Mouse (Mus musculus) embryonic facial prominence, embryonic 13.5 days (tissue): ENCODE measurements around the gene Zkscan14. TPM values are rescaled to one million over a fixed set of nuclear protein-coding genes. Genes with fewer than 3 reads are reported as not detected.
"Not testable (repeated sequence)": the region's sequence is repeated elsewhere in the genome, so short reads cannot be mapped to it uniquely, and the experiment has no call there.

ENCODE experiments used
- ATAC-seq: fragments of 200-750 bp; cut with Nextera tagmentation; 2 replicates; pipeline ENCODE4 v1.8.0; 2017; ENCODE audit warnings: low read depth; ENCODE audit not compliant: insufficient number of reproducible peaks, insufficient read depth, low FRiP score, low TSS enrichment
- H3K27ac ChIP-seq: fragments of 300-500 bp; sonication (generic); 2 replicates; pipeline ENCODE4 v1.5.1; 2015; ENCODE audit warnings: moderate library complexity, mild to moderate bottlenecking, inconsistent platforms
- H3K27me3 ChIP-seq: fragments of 300-500 bp; sonication (generic); 2 replicates; pipeline ENCODE4 v1.6.1; 2015; ENCODE audit warnings: mild to moderate bottlenecking, inconsistent platforms
- H3K36me3 ChIP-seq: fragments of 300-500 bp; sonication (generic); 2 replicates; pipeline ENCODE4 v1.6.1; 2015; ENCODE audit warnings: mild to moderate bottlenecking, inconsistent platforms
- H3K4me1 ChIP-seq: fragments of 300-500 bp; sonication (generic); 2 replicates; pipeline ENCODE4 v1.6.1; 2015; ENCODE audit warnings: inconsistent platforms
- H3K4me2 ChIP-seq: fragments of 300-500 bp; sonication (generic); 2 replicates; pipeline ENCODE4 v1.6.1; 2015; ENCODE audit warnings: moderate library complexity, mild to moderate bottlenecking, inconsistent platforms
- H3K4me3 ChIP-seq: fragments of 300-500 bp; sonication (generic); 2 replicates; pipeline ENCODE4 v1.5.1; 2015; ENCODE audit warnings: mild to moderate bottlenecking, inconsistent platforms
- H3K9ac ChIP-seq: fragments of 300-500 bp; sonication (generic); 2 replicates; pipeline ENCODE4 v1.6.1; 2015; ENCODE audit warnings: mild to moderate bottlenecking, inconsistent platforms
- H3K9me3 ChIP-seq: fragments of 300-500 bp; sonication (generic); 2 replicates; pipeline ENCODE4 v1.6.1; 2016; ENCODE audit warnings: inconsistent platforms
- WGBS: fragments of 180-500 bp; shearing (Covaris S2); methylation state at CpG from one replicate; pipeline ENCODE4 v1.1.7; 2015; ENCODE audit warnings: mixed read lengths; 5-methylcytosine and 5-hydroxymethylcytosine counted together
- polyA plus RNA-seq: library from polyadenylated mRNA; unstranded; fragments of >200 nt; fragmentation: Nextera tagmentation; extraction: Ambion mirVana; gene quantifications from 2 replicates; pipeline ENCODE4 v1.2.1, GENCODE M21; 2015

Gene Zkscan14
- 11.2 and 11.9 TPM in 2 replicates for polyA plus RNA-seq

DNA sequence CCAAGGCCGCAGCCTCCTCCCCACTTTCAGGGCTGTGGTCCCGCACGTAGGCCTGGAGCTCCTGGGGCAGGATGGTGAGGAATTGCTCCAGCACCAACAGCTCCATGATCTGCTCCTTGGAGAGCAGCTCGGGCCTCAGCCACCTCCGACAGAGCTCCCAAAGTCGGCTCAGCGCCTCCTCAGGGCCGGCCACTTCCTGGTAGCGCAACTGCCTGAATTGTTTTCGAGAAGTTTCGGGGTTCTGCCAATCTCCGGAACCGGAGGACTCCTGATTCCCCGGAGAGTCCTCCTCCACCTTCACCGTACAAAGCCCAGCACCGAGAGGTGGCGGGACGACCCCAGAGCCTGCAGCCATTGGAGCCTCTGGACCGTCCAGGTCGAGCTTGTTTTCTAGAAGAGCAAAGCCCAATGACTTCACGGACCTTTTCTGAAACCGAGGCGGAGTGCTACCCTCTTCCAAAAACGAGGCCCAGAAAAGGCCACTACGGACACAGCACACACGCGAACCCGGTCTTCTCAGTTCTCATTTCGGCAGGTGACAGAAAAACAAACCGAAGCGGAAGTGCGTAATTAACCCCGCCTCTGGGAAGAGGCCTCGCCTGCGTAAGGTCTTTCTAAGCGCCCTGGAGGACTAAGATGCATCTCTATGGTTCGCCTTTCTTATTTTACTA, at the start of gene Zkscan14:
Gene Zkscan14 (minus strand): TSS at position 548 of the 671 bp plus-strand sequence.
- Histone ChIP-seq H3K4me2 (peak within 1 kb of the TSS; percentile 99), H3K27ac (peak within 1 kb of the TSS; percentile 66; the same call in 1 of the 2 replicates), H3K27me3 (no peaks in the 10 kb centered on the region), H3K9ac (peak within 1 kb of the TSS; percentile 86), H3K9me3 (no peaks in the 10 kb centered on the region), H3K4me1 (peaks cover 23% of the 10 kb centered on the region), H3K4me3 (peak within 1 kb of the TSS; percentile 87), H3K36me3 (peaks cover 9% of the 10 kb centered on the region; the same call in 1 of the 2 replicates)
- WGBS, result 2% methylated on average over 37 of the region's 37 CpGs
- no peak for ATAC-seq

DNA sequence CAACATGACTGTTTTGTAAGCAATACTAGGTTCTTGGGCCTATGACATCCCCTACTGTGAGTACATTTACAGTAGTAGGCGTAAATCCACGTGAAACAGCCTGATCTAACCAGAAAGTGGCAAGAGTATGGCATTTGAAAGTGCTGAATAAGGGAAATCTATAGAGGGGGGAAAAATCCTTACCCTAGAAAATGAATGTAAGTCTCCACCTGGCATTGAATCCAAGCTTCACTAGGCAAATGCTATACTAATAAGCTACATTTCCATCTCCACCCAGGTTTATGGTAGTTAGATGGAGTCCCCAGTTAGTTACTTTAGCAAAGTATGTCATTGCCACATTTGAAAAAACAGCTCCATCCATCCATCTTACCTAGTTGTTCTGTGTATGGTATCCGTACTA, 47.9 kb upstream of the Zkscan14 start:
- Histone ChIP-seq H3K27ac (no peak overlapping the region), H3K9me3 (no peaks in the 10 kb centered on the region), H3K9ac (no peak overlapping the region), H3K4me2 (no peak overlapping the region), H3K4me1 (no peaks in the 10 kb centered on the region), H3K36me3 (peaks cover 65% of the 10 kb centered on the region), H3K27me3 (no peaks in the 10 kb centered on the region), H3K4me3 (no peak overlapping the region)
- no peak for ATAC-seq
- WGBS, result 95% methylated on average over 3 of the region's 3 CpGs

GRCm38 (mm10) chr5:145234636-145235035, 33.0 kb upstream of the Zkscan14 start:
- no peak overlapping the region for H3K4me3 ChIP-seq
- no peaks in the 10 kb centered on the region for H3K27me3 ChIP-seq
- H3K4me1 ChIP-seq, result peaks cover 16% of the 10 kb centered on the region
- H3K4me2 ChIP-seq, result no peak overlapping the region
- H3K9me3 ChIP-seq, result no peaks in the 10 kb centered on the region
- H3K36me3 ChIP-seq, result peaks cover 58% of the 10 kb centered on the region
- H3K27ac ChIP-seq, result no peak overlapping the region
- ATAC-seq, result no peak
- no peak overlapping the region for H3K9ac ChIP-seq

DNA sequence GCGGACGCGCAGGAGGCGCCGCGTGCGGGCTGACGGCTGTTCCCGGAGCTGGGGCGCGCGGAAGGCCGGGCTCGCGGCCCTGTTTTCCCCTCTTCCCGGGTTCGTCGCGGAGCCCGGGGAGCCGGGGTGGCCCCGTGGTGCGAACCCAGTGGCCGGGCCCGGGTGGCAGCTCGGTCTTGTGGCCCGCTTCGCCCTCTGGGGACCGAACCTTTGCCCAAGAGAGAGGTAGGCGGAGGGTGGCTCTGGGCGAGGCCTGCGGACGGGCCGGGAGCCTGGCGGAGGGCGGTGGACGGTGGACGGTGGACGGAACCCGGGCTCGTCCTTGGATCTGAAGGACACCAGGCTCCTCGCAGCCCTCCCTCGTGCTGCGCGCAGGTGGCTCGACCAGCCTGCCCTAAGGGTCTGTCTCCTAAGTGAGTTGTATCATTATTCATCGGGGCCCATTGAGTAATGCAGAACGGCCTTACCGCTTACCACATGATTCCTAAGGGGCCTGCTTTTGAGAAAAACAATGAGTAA, 30.3 kb upstream of the Zkscan14 start:
- peak overlapping the region; percentile 85 for H3K27ac ChIP-seq
- under 1% methylated on average over 49 of the region's 49 CpGs for WGBS
- peaks cover 16% of the 10 kb centered on the region for H3K4me1 ChIP-seq
- H3K4me2 ChIP-seq, result peak overlapping the region; percentile 79
- no peaks in the 10 kb centered on the region for H3K9me3 ChIP-seq
- peak; percentile 63 for ATAC-seq
- H3K27me3 ChIP-seq, result no peaks in the 10 kb centered on the region
- H3K36me3 ChIP-seq, result peaks cover 34% of the 10 kb centered on the region
- H3K4me3 ChIP-seq, result peak overlapping the region; percentile 99
- peak overlapping the region; percentile 99 for H3K9ac ChIP-seq

DNA sequence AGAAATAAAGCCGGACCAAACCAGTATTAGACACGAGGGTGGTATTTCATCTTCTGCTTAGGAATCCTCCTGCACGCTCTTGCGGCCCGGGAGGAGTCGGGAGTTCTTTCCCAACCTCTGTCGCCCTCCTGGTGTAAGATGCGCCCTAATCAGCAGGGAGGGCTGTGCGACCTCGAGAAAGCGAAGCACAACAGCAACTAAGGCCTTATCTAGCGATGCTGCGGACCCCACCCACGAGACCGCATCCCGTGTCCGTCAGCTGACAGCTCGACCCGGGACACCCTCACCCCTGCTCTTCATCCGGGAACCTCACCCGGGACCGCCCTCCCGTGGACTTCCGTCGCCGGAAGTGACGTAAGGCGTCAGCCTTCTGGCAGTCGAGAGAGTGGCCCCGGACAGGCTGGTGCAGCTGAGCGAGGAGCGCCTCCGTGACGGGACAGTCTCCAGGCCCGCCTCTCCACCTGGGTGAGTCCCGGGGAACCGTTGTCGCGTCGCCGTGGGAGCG, 29.8 kb upstream of the Zkscan14 start, which contains the start of gene Zfp655:
Gene Zfp655 (plus strand): TSS at position 349 of the 505 bp plus-strand sequence.
- Histone ChIP-seq H3K9me3 (no peaks in the 10 kb centered on the region), H3K4me3 (peak within 1 kb of the TSS; percentile 99), H3K27me3 (no peaks in the 10 kb centered on the region), H3K4me1 (peaks cover 16% of the 10 kb centered on the region), H3K36me3 (peaks cover 30% of the 10 kb centered on the region), H3K4me2 (peak within 1 kb of the TSS; percentile 79), H3K27ac (peak within 1 kb of the TSS; percentile 85), H3K9ac (peak within 1 kb of the TSS; percentile 99)
- under 1% methylated on average over 42 of the region's 42 CpGs for WGBS
- ATAC-seq, result peak; percentile 95

DNA sequence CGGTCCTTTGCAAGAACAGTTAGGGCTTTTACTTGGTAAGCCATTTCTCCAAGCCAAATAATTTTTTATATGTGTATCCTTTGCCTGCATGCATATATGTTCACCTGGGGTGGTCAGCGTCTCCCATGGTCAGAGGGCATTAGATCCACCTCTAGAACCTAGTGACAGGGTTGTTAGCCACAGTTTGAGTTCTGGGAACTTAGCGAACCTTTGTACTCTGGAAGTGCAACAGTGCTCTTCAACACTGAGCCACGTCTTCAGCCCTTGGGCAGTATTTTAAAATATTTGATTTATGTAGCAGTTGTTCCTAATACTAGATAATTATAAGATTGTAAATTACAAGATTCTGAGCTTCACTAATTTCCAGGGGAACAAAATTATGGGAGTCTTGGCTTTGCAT, 29.0 kb upstream of the Zkscan14 start:
- no peak for ATAC-seq
- H3K9me3 ChIP-seq, result no peaks in the 10 kb centered on the region
- peak overlapping the region; percentile 79 for H3K4me2 ChIP-seq
- H3K36me3 ChIP-seq, result peaks cover 25% of the 10 kb centered on the region
- H3K4me1 ChIP-seq, result peaks cover 16% of the 10 kb centered on the region
- H3K27ac ChIP-seq, result peak overlapping the region; percentile 85
- WGBS, result 82% methylated on average over 4 of the region's 4 CpGs
- H3K9ac ChIP-seq, result no peak overlapping the region
- H3K4me3 ChIP-seq, result peak overlapping the region; percentile 99
- no peaks in the 10 kb centered on the region for H3K27me3 ChIP-seq

DNA sequence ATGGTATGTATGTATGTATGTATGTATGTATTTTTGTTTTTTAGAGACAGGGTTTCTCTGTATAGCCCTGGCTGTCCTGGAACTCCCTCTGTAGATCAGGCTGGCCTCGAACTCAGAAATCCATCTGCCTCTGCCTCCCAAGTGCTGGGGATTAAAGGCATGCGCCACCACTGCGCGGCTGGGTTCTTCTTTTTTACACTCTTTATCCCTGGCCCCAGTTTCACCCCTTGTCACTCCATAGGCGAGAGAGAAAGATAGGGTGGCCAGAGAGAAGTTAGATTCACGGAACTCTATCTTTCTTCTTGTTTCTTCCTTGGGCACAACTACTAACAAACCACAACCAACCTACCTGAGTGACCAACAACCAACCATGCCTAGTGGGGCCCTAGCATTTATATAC, 27.6 kb upstream of the Zkscan14 start:
- peaks cover 11% of the 10 kb centered on the region for H3K36me3 ChIP-seq
- WGBS, result 79% methylated on average over 6 of the region's 6 CpGs
- H3K4me3 ChIP-seq, H3K4me2 ChIP-seq, ATAC-seq, H3K27me3 ChIP-seq, H3K27ac ChIP-seq, H3K9me3 ChIP-seq, H3K9ac ChIP-seq: not testable (repeated sequence)
- peaks cover 16% of the 10 kb centered on the region for H3K4me1 ChIP-seq

DNA sequence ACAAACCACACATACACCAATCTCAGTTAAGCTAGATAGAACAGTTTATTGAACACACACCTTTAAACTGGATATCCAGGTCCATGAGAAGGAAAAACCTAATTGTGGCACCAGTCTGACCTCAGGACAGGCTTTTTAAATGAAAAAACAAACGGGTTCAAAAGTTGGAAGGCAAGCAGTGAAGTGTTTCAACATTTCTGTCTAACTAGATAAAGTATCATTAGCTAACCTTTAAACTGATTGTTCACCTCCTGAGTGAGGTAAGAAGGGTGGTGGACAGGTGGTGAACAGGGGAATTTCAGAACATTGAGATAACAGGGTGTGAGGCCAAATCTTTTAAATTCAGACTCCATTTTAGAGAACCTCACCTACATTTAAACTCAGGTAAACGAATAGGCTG, 24.8 kb upstream of the Zkscan14 start:
- Histone ChIP-seq H3K9me3 (no peaks in the 10 kb centered on the region), H3K4me1 (peaks cover 7% of the 10 kb centered on the region), H3K4me3 (no peak overlapping the region), H3K4me2 (no peak overlapping the region), H3K9ac (no peak overlapping the region), H3K27me3 (no peaks in the 10 kb centered on the region), H3K27ac (no peak overlapping the region), H3K36me3 (peaks cover 17% of the 10 kb centered on the region)
- ATAC-seq, result no peak
- 62% methylated on average over 2 of the region's 2 CpGs for WGBS

- ATAC-seq, result no peak
- Histone ChIP-seq H3K36me3 (peaks cover 44% of the 10 kb centered on the region), H3K9ac (no peak overlapping the region), H3K4me1 (no peaks in the 10 kb centered on the region), H3K4me3 (no peak overlapping the region), H3K27ac (no peak overlapping the region), H3K27me3 (no peaks in the 10 kb centered on the region), H3K4me2 (no peak overlapping the region), H3K9me3 (no peaks in the 10 kb centered on the region)
- WGBS, result 86% methylated on average over 12 of the region's 12 CpGs
Measured at GRCm38 (mm10) chr5:145223395-145223794, 21.7 kb upstream of the Zkscan14 start.

DNA sequence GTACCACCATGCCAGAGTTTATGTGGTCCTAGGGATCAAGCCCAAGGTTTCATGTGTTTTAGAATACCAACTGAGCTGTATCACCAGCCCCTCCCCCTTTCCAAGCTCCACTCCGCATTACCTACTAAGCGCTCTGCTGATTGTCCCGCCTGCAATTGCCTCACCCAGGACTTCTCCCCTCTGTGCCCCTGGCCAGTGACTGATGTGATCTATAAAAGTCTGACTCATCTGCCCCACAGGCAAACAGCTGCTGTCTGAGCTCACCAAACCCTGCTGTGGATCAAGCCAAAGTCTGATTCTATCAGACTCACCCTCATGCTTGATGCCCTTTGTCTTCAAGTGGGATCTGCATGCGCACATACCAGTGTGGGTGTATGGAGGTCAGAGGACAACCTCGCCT, 21.2 kb upstream of the Zkscan14 start:
- WGBS, result 82% methylated on average over 5 of the region's 5 CpGs
- peaks cover 50% of the 10 kb centered on the region for H3K36me3 ChIP-seq
- no peak overlapping the region for H3K9ac ChIP-seq
- H3K4me1 ChIP-seq, result no peaks in the 10 kb centered on the region
- ATAC-seq, result no peak; the same call in 1 of the 2 replicates
- no peaks in the 10 kb centered on the region for H3K9me3 ChIP-seq
- no peaks in the 10 kb centered on the region for H3K27me3 ChIP-seq
- no peak overlapping the region for H3K27ac ChIP-seq
- H3K4me3 ChIP-seq, result no peak overlapping the region
- no peak overlapping the region for H3K4me2 ChIP-seq

DNA sequence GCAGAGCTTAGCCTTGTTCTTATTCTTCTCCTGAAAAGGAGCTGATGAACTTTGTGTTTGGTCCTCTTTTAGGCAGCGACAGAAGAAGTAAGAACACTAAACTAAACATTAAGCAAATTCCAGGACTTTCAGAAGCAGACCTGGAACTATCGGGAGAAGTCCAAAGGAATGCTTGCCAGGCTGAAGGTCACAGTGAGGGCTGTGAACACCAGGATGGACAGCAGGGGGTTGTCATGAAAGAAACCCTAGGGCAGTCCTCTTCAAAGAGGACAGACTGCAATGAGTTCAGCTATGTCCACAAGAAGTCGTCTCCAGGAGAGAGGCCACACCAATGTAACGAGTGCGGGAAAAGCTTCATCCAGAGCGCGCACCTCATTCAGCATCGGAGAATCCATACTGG, 18.3 kb upstream of the Zkscan14 start:
- Histone ChIP-seq H3K27me3 (no peaks in the 10 kb centered on the region), H3K4me2 (no peak overlapping the region), H3K4me1 (no peaks in the 10 kb centered on the region), H3K9ac (no peak overlapping the region), H3K36me3 (peaks cover 62% of the 10 kb centered on the region), H3K4me3 (no peak overlapping the region), H3K27ac (no peak overlapping the region), H3K9me3 (no peaks in the 10 kb centered on the region)
- WGBS, result 96% methylated on average over 8 of the region's 8 CpGs
- ATAC-seq, result no peak

GRCm38 (mm10) chr5:145218671-145219070, 17.0 kb upstream of the Zkscan14 start:
- H3K9me3 ChIP-seq, result no peaks in the 10 kb centered on the region
- no peak overlapping the region for H3K4me2 ChIP-seq
- no peak overlapping the region for H3K9ac ChIP-seq
- H3K4me3 ChIP-seq, result no peak overlapping the region
- 94% methylated on average over 20 of the region's 20 CpGs for WGBS
- H3K4me1 ChIP-seq, result no peaks in the 10 kb centered on the region
- no peak for ATAC-seq
- no peak overlapping the region for H3K27ac ChIP-seq
- H3K27me3 ChIP-seq, result no peaks in the 10 kb centered on the region
- H3K36me3 ChIP-seq, result peaks cover 74% of the 10 kb centered on the region
